Mouse (Mus musculus): Measurements from ENCODE around the gene Stx4a. TPM values are rescaled to one million over a fixed set of nuclear protein-coding genes. Genes with fewer than 3 reads are reported as not detected.

Stx4a gene
- polyA plus RNA-seq, 1 experiment: 35.3 TPM

DNA sequence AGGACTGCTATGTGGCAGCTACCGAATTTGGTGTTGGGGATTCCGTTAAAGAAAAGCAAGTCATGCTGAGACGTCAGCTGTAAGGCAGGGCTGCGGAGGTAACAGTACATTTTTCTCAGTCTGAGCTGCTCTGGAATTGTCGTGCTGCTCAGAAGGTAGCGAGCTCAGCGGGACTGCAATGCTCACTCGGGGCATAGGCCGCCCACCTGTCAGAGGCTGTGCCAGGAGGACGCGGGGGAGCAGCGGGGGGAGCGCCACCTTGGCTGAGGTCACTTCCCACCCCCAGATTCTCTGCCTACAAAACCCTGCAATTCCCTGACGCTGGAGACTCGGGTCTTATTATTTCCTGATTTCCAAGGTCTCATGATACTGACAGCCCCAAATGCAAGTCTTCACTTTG is 16.8 kb downstream of the Stx4a start:
- DNase-seq (ENCODE audit: low read depth): no peak
- no peak for TF ChIP-seq CTCF (IDR thresholded peaks at IDR 0.05; ENCODE audit: borderline replicate concordance, extremely low read depth, insufficient read depth, insufficient read length)
- TF ChIP-seq POLR2A (IDR thresholded peaks at IDR 0.05; ENCODE audit: borderline replicate concordance, extremely low read depth, insufficient read depth, insufficient read length, poor library complexity, severe bottlenecking): no peak

DNA sequence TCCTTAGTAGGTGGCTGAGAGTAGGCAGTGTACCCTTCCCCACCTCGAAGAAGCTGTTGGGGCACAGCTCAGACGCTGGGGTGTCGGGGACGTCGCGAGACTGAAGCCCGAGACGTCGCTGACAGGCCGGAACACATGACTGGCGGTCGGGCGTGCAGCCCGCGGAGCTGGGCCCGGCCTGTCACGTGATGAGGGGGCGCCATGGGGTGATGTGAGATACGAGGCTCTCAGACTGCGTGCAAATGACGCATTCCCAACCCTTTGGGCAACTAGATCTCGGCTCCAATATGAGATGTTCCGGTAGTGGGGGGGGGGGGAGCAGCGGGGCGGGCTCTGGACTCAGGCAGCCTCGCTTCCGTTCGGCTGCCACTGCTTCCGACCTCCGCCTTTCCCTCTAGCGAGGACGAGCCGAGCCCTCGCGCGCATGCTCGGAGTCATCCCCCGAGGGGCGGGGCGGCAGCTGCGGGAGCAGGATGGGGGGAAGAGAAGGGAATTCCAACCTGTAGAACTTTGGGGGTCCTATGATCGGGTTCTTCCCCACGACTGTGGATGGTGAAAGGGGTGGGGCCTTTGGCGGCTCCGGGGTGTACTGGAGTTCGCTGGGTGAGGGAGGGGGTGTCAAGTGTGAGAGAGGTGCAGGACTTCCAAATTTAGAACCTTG is 17.4 kb downstream of the Stx4a start:
- TF ChIP-seq CTCF (IDR thresholded peaks at IDR 0.05; ENCODE audit: borderline replicate concordance, extremely low read depth, insufficient read depth, insufficient read length) (no peak), POLR2A (IDR thresholded peaks at IDR 0.05; ENCODE audit: borderline replicate concordance, extremely low read depth, insufficient read depth, insufficient read length, poor library complexity, severe bottlenecking) (peak; percentile 27; the same call in 1 of the 2 replicates)

DNA sequence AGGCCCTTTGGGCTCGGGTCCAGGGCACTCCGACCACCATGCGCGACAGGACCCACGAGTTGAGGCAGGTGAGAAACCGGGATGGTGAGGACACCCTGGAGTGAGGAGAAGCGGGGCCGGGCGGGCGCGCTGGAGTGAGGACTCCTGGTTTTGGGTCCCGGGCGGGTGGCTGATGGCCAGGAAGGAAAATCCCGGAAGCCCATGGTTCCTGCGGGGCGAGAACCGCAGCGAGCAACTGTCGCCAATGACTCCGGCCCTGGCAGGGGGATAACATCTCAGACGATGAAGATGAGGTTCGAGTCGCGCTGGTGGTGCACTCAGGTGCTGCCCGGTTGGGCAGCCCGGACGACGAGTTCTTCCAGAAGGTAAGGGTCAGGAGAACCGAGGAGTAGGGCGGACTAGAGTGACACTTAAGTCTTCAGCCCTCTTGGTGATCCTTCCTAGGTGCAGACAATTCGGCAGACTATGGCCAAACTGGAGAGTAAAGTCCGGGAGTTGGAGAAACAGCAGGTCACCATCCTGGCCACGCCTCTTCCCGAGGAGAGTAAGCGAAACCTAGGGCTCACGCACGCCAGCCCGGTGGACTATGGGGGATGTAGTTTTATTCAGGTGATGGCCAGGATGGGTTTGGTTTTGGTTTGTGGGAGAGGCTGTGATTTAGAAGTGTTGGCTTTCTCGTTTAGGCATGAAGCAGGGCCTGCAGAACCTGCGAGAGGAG is 18.1 kb downstream of the Stx4a start:
- peak; percentile 83 for DNase-seq (ENCODE audit: low read depth)
- TF ChIP-seq CTCF (IDR thresholded peaks at IDR 0.05; ENCODE audit: borderline replicate concordance, extremely low read depth, insufficient read depth, insufficient read length) (no peak), POLR2A (IDR thresholded peaks at IDR 0.05; ENCODE audit: borderline replicate concordance, extremely low read depth, insufficient read depth, insufficient read length, poor library complexity, severe bottlenecking) (no peak)

More for the DNA sequence above, 17.4 kb downstream of the Stx4a start:
- peak; percentile 98 for DNase-seq (ENCODE audit: low read depth)

- TF ChIP-seq POLR2A (IDR thresholded peaks at IDR 0.05; ENCODE audit: borderline replicate concordance, extremely low read depth, insufficient read depth, insufficient read length, poor library complexity, severe bottlenecking) (no peak), CTCF (IDR thresholded peaks at IDR 0.05; ENCODE audit: borderline replicate concordance, extremely low read depth, insufficient read depth, insufficient read length) (no peak)
- DNase-seq (ENCODE audit: low read depth): no peak
These were observed 26.1 kb downstream of the Stx4a start for GRCm38 (mm10) chr7:127849973-127850875.

DNA sequence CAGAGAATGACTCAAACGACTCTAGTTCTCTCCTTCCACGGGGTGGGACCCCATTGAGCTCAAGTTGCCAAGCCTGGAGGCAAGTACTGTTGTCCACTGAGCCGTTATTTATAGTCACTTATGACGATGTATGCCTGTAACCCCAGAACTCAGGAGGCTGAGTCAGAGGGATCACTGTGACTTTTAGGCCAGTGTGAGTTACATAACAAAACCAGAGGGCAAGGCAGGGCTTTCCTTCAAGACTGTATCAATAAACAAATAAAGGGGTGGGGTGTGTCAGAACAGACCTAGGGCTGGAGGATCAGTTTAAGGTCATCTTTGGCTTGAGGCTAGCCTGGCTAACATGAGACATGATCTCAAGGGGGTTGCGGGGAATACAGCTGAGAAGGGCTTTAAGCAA is 26.8 kb downstream of the Stx4a start:
- TF ChIP-seq CTCF (IDR thresholded peaks at IDR 0.05; ENCODE audit: borderline replicate concordance, extremely low read depth, insufficient read depth, insufficient read length) (no peak), POLR2A (IDR thresholded peaks at IDR 0.05; ENCODE audit: borderline replicate concordance, extremely low read depth, insufficient read depth, insufficient read length, poor library complexity, severe bottlenecking) (no peak)
- no peak for DNase-seq (ENCODE audit: low read depth)

DNA sequence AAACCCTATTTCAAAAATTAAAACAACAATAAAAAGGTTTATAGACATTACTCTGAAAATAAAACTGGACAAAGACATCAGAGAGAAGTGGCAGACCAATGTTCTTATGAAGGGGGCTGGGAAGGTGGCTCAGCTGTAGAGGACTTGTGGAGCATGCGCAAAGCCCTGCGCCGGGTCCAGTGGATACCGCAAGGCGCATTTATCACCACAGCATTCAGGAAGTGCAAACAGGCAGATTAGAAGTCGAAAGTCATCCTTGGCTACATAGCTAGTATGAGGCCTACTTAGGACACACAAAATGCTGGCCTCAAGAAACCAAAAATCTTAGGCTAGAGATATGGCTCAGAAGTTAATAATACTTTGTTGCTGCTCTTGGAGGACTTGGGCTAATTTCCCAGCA is 34.2 kb downstream of the Stx4a start:
- TF ChIP-seq POLR2A (IDR thresholded peaks at IDR 0.05; ENCODE audit: borderline replicate concordance, extremely low read depth, insufficient read depth, insufficient read length, poor library complexity, severe bottlenecking): no peak
- no peak for TF ChIP-seq CTCF (IDR thresholded peaks at IDR 0.05; ENCODE audit: borderline replicate concordance, extremely low read depth, insufficient read depth, insufficient read length)
- no peak for DNase-seq (ENCODE audit: low read depth)

DNA sequence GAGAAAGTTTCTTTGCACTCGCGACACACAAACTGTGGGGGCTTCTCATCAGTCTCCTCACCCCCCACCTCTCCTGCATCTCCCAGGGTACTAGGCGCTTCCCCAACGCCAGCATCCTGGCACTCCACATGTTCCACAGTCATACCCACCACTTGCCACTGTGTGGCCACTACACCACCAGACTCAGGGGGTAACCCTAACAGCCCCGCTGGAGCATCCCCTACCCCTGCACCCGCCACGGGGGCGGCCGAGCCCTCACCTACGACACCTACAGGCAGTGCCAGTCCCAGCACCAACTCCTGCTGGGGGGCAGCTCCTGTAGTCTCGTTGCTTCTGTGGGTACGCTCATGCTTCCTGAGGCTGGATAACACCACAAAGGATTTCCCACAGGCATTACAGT is 42.3 kb downstream of the Stx4a start:
- TF ChIP-seq CTCF (IDR thresholded peaks at IDR 0.05; ENCODE audit: borderline replicate concordance, extremely low read depth, insufficient read depth, insufficient read length) (no peak), POLR2A (IDR thresholded peaks at IDR 0.05; ENCODE audit: borderline replicate concordance, extremely low read depth, insufficient read depth, insufficient read length, poor library complexity, severe bottlenecking) (no peak)
- DNase-seq (ENCODE audit: low read depth): no peak

GRCm38 (mm10) chr7:127867641-127868040 is 43.5 kb downstream of the Stx4a start:
- no peak for TF ChIP-seq POLR2A (IDR thresholded peaks at IDR 0.05; ENCODE audit: borderline replicate concordance, extremely low read depth, insufficient read depth, insufficient read length, poor library complexity, severe bottlenecking)
- TF ChIP-seq CTCF (IDR thresholded peaks at IDR 0.05; ENCODE audit: borderline replicate concordance, extremely low read depth, insufficient read depth, insufficient read length): no peak
- DNase-seq (ENCODE audit: low read depth): no peak

GRCm38 (mm10) chr7:127869149-127869810 is 45.2 kb downstream of the Stx4a start:
- DNase-seq (ENCODE audit: low read depth): peak; percentile 59
- no peak for TF ChIP-seq POLR2A (IDR thresholded peaks at IDR 0.05; ENCODE audit: borderline replicate concordance, extremely low read depth, insufficient read depth, insufficient read length, poor library complexity, severe bottlenecking)
- no peak for TF ChIP-seq CTCF (IDR thresholded peaks at IDR 0.05; ENCODE audit: borderline replicate concordance, extremely low read depth, insufficient read depth, insufficient read length)

- TF ChIP-seq POLR2A (IDR thresholded peaks at IDR 0.05; ENCODE audit: borderline replicate concordance, extremely low read depth, insufficient read depth, insufficient read length, poor library complexity, severe bottlenecking) (no peak), CTCF (IDR thresholded peaks at IDR 0.05; ENCODE audit: borderline replicate concordance, extremely low read depth, insufficient read depth, insufficient read length) (peak; percentile 20; the same call in 1 of the 2 replicates)
- DNase-seq (ENCODE audit: low read depth): no peak
These were observed 46.2 kb downstream of the Stx4a start for GRCm38 (mm10) chr7:127870136-127870821.

Data from brain, embryonic 14.5 days (tissue).